Mouse (Mus musculus): ENCODE results near the gene Pnrc2. TPM values are rescaled to one million over a fixed set of nuclear protein-coding genes. Genes with fewer than 3 reads are reported as not detected.
A peak's percentile ranks its signal among the peaks of the same experiment; 100 is the strongest.

Gene Pnrc2
- total and polyA plus RNA-seq, 3 experiments: 7.9 to 264 (median 197) TPM

DNA sequence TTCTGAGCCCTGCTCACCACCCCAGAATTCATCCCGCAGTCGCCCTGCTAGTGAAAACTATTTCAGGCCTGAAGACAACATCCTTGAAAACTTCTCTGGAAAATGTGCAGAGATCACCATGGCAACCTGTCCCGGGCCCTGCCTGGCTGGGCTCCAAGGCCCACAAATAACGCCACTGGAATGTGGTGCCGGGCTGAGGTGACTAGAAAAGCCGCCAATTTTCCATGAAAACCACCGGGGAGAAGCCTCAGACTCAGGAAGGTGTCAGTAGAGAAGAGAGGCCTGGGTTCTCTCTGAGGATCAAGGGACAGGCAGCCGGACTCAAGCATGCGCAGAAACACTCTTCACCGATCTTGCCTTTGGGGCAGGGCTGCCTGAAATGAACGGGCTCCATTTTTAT is 45.2 kb downstream of the Pnrc2 start:
- Histone ChIP-seq H3K9me3 (replicated peaks) (no peaks in the 10 kb centered on the region), H3K4me3 (ENCODE audit: low read depth, low read length) (no peak overlapping the region), H3K36me3 (replicated peaks) (no peaks in the 10 kb centered on the region), H3K4me1 (ENCODE audit: insufficient read depth, low read depth, low read length) (no peaks in the 10 kb centered on the region), H3K27me3 (ENCODE audit: insufficient read depth, low read length) (peaks cover 9% of the 10 kb centered on the region)
- DNase-seq (ENCODE audit: low spot score): no peak
- TF ChIP-seq POLR2AphosphoS5 (IDR thresholded peaks at IDR 0.05; ENCODE audit: insufficient replicate concordance, low read depth, low read length): no peak
- TF ChIP-seq GATA2 (IDR thresholded peaks at IDR 0.05; ENCODE audit: borderline replicate concordance, low read depth, low read length): no peak
- TF ChIP-seq GATA1 (IDR thresholded peaks at IDR 0.05; ENCODE audit: borderline replicate concordance, low read length): no peak
- TF ChIP-seq CTCF (IDR thresholded peaks at IDR 0.05; ENCODE audit: low read depth, low read length): no peak
- no peak for TF ChIP-seq TAL1 (conservative IDR thresholded peaks at IDR 0.05; ENCODE audit: low read depth, low read length)
- ATAC-seq (ENCODE audit: extremely low read depth, insufficient number of reproducible peaks, low FRiP score, poor library complexity, severe bottlenecking): no peak

- H3K36me3 ChIP-seq (replicated peaks): no peaks in the 10 kb centered on the region
- ATAC-seq (ENCODE audit: extremely low read depth, insufficient number of reproducible peaks, low FRiP score, poor library complexity, severe bottlenecking): no peak
- H3K9me3 ChIP-seq (replicated peaks): no peaks in the 10 kb centered on the region
- DNase-seq (ENCODE audit: low spot score): no peak
- no peaks in the 10 kb centered on the region for H3K4me1 ChIP-seq (ENCODE audit: insufficient read depth, low read depth, low read length)
- peaks cover 16% of the 10 kb centered on the region for H3K27me3 ChIP-seq (ENCODE audit: insufficient read depth, low read length)
- no peak for TF ChIP-seq TAL1 (conservative IDR thresholded peaks at IDR 0.05; ENCODE audit: low read depth, low read length)
- TF ChIP-seq GATA2 (IDR thresholded peaks at IDR 0.05; ENCODE audit: borderline replicate concordance, low read depth, low read length): no peak
- TF ChIP-seq POLR2AphosphoS5 (IDR thresholded peaks at IDR 0.05; ENCODE audit: insufficient replicate concordance, low read depth, low read length): no peak
- no peak for TF ChIP-seq CTCF (IDR thresholded peaks at IDR 0.05; ENCODE audit: low read depth, low read length)
- no peak for TF ChIP-seq GATA1 (IDR thresholded peaks at IDR 0.05; ENCODE audit: borderline replicate concordance, low read length)
- no peak overlapping the region for H3K4me3 ChIP-seq (ENCODE audit: low read depth, low read length)
These were observed 49.4 kb downstream of the Pnrc2 start for GRCm38 (mm10) chr4:135824254-135824653.

DNA sequence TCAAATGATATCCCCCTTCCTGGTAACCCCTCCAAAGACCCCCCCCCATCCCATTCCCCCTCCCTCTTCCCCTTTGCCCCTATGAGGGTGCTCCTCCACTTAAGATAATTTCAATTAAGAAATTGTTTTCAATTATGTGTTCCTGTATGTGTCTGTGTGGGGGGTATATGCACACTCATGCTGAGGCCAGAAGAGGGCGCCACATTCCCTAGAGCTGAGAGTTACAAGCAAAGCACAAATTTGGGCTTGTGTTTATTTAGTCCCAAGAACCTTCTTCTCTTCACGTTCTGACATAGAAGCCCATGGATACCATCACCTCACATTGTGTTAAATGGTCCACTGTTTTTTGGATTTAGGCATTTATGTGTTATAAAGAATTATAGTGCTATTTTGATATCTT is 50.4 kb downstream of the Pnrc2 start:
- no peaks in the 10 kb centered on the region for H3K4me1 ChIP-seq (ENCODE audit: insufficient read depth, low read depth, low read length)
- no peaks in the 10 kb centered on the region for H3K9me3 ChIP-seq (replicated peaks)
- 0 out of 2 replicates have a peak, but pooled peaks have one; percentile 4 for TF ChIP-seq CTCF (IDR thresholded peaks at IDR 0.05; ENCODE audit: low read depth, low read length)
- TF ChIP-seq GATA2 (IDR thresholded peaks at IDR 0.05; ENCODE audit: borderline replicate concordance, low read depth, low read length): no peak
- TF ChIP-seq GATA1 (IDR thresholded peaks at IDR 0.05; ENCODE audit: borderline replicate concordance, low read length): no peak
- no peak for TF ChIP-seq POLR2AphosphoS5 (IDR thresholded peaks at IDR 0.05; ENCODE audit: insufficient replicate concordance, low read depth, low read length)
- no peak overlapping the region for H3K4me3 ChIP-seq (ENCODE audit: low read depth, low read length)
- no peaks in the 10 kb centered on the region for H3K36me3 ChIP-seq (replicated peaks)
- H3K27me3 ChIP-seq (ENCODE audit: insufficient read depth, low read length): peaks cover 13% of the 10 kb centered on the region; the same call in 1 of the 2 replicates
- DNase-seq (ENCODE audit: low spot score) (no peak), ATAC-seq (ENCODE audit: extremely low read depth, insufficient number of reproducible peaks, low FRiP score, poor library complexity, severe bottlenecking) (no peak)

DNA sequence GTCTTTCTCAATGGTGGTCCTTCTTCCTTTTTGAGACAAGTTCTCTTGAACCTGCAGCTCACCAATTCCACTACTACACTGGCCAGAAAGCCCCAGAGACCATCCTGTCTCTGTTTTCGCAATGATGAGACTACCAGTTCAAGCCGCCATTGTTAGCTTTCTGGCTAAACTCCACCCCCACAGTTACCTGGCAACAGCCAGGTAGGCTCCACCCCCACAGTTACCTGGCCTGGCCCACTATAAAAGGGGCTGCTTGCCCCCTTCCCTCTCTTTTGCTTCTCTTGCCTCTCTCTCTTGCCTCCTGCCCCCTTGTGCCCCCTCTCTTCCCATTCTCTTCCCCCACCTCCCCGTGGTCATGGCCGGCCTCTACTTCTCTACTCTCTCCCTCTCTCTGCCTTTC is 51.9 kb downstream of the Pnrc2 start:
- Histone ChIP-seq H3K9me3 (replicated peaks) (no peaks in the 10 kb centered on the region), H3K4me1 (ENCODE audit: insufficient read depth, low read depth, low read length) (no peaks in the 10 kb centered on the region), H3K36me3 (replicated peaks) (no peaks in the 10 kb centered on the region), H3K4me3 (ENCODE audit: low read depth, low read length) (no peak overlapping the region), H3K27me3 (ENCODE audit: insufficient read depth, low read length) (peaks cover 13% of the 10 kb centered on the region; the same call in 1 of the 2 replicates)
- ATAC-seq (ENCODE audit: extremely low read depth, insufficient number of reproducible peaks, low FRiP score, poor library complexity, severe bottlenecking) (no peak), DNase-seq (ENCODE audit: low spot score) (no peak)
- TF ChIP-seq GATA1 (IDR thresholded peaks at IDR 0.05; ENCODE audit: borderline replicate concordance, low read length) (no peak), TAL1 (conservative IDR thresholded peaks at IDR 0.05; ENCODE audit: low read depth, low read length) (no peak), CTCF (IDR thresholded peaks at IDR 0.05; ENCODE audit: low read depth, low read length) (no peak), GATA2 (IDR thresholded peaks at IDR 0.05; ENCODE audit: borderline replicate concordance, low read depth, low read length) (no peak), POLR2AphosphoS5 (IDR thresholded peaks at IDR 0.05; ENCODE audit: insufficient replicate concordance, low read depth, low read length) (no peak)

Other genes with a start within 250 kb of the Pnrc2 start
- gene Ifnlr1, start 187.6 kb downstream of the Pnrc2 start, total RNA-seq (2014; fragmentation: Nextera tagmentation): not detected in 2 replicates
- under 0.01 and 0.06 TPM in 2 replicates for gene Ifnlr1, start 187.6 kb downstream of the Pnrc2 start, total RNA-seq (2017)
- not detected in 2 replicates for gene Ifnlr1, start 187.6 kb downstream of the Pnrc2 start, polyA plus RNA-seq (2012)
- gene Il22ra1, start 145.7 kb downstream of the Pnrc2 start, total RNA-seq (2014; fragmentation: Nextera tagmentation): not detected in 2 replicates
- gene Il22ra1, start 145.7 kb downstream of the Pnrc2 start, total RNA-seq (2017): 0.05 and 0.06 TPM in 2 replicates
- not detected in 2 replicates for gene Il22ra1, start 145.7 kb downstream of the Pnrc2 start, polyA plus RNA-seq (2012)
- not detected in 2 replicates for gene Myom3, start 114.1 kb downstream of the Pnrc2 start, total RNA-seq (2014; fragmentation: Nextera tagmentation)
- 0.06 and 0.11 TPM in 2 replicates for gene Myom3, start 114.1 kb downstream of the Pnrc2 start, total RNA-seq (2017)
- gene Myom3, start 114.1 kb downstream of the Pnrc2 start, polyA plus RNA-seq (2012): not detected in 2 replicates
- 355 and 418 TPM in 2 replicates for gene Srsf10, start 18.1 kb downstream of the Pnrc2 start, total RNA-seq (2014; fragmentation: Nextera tagmentation)
- gene Srsf10, start 18.1 kb downstream of the Pnrc2 start, total RNA-seq (2017): 223 and 241 TPM in 2 replicates
- 299 and 339 TPM in 2 replicates for gene Srsf10, start 18.1 kb downstream of the Pnrc2 start, polyA plus RNA-seq (2012)
- 13.4 and 13.6 TPM in 2 replicates for gene Cnr2, start 21.5 kb upstream of the Pnrc2 start, total RNA-seq (2014; fragmentation: Nextera tagmentation)
- 28.2 and 30.6 TPM in 2 replicates for gene Cnr2, start 21.5 kb upstream of the Pnrc2 start, total RNA-seq (2017)
- gene Cnr2, start 21.5 kb upstream of the Pnrc2 start, polyA plus RNA-seq (2012): 4.0 and 5.1 TPM in 2 replicates
- 32.8 and 66.2 TPM in 2 replicates for gene Fuca1, start 46.9 kb upstream of the Pnrc2 start, total RNA-seq (2014; fragmentation: Nextera tagmentation)
- 149 and 150 TPM in 2 replicates for gene Fuca1, start 46.9 kb upstream of the Pnrc2 start, total RNA-seq (2017)
- gene Fuca1, start 46.9 kb upstream of the Pnrc2 start, polyA plus RNA-seq (2012): 13.9 and 16.9 TPM in 2 replicates
- 19.1 and 22.2 TPM in 2 replicates for gene Hmgcl, start 72.6 kb upstream of the Pnrc2 start, total RNA-seq (2014; fragmentation: Nextera tagmentation)
- gene Hmgcl, start 72.6 kb upstream of the Pnrc2 start, total RNA-seq (2017): 38.0 and 39.1 TPM in 2 replicates
- gene Hmgcl, start 72.6 kb upstream of the Pnrc2 start, polyA plus RNA-seq (2012): 22.6 and 33.3 TPM in 2 replicates
- gene Gale, start 89.9 kb upstream of the Pnrc2 start, total RNA-seq (2014; fragmentation: Nextera tagmentation): 4.3 and 5.0 TPM in 2 replicates
- 10.9 and 12.4 TPM in 2 replicates for gene Gale, start 89.9 kb upstream of the Pnrc2 start, total RNA-seq (2017)
- gene Gale, start 89.9 kb upstream of the Pnrc2 start, polyA plus RNA-seq (2012): 19.8 and 23.3 TPM in 2 replicates
- 53.9 and 65.8 TPM in 2 replicates for gene Lypla2, start 98.8 kb upstream of the Pnrc2 start, total RNA-seq (2014; fragmentation: Nextera tagmentation)
- gene Lypla2, start 98.8 kb upstream of the Pnrc2 start, total RNA-seq (2017): 28.5 and 34.1 TPM in 2 replicates
- 243 and 284 TPM in 2 replicates for gene Lypla2, start 98.8 kb upstream of the Pnrc2 start, polyA plus RNA-seq (2012)
- gene Pithd1, start 113.4 kb upstream of the Pnrc2 start, total RNA-seq (2014; fragmentation: Nextera tagmentation): 26.1 and 34.9 TPM in 2 replicates
- gene Pithd1, start 113.4 kb upstream of the Pnrc2 start, total RNA-seq (2017): 51.0 and 60.9 TPM in 2 replicates
- 41.0 and 71.7 TPM in 2 replicates for gene Pithd1, start 113.4 kb upstream of the Pnrc2 start, polyA plus RNA-seq (2012)
- gene Eloa, start 147.9 kb upstream of the Pnrc2 start, total RNA-seq (2014; fragmentation: Nextera tagmentation): 108 and 113 TPM in 2 replicates
- gene Eloa, start 147.9 kb upstream of the Pnrc2 start, total RNA-seq (2017): 51.6 and 56.0 TPM in 2 replicates
- 9.7 and 12.9 TPM in 2 replicates for gene Eloa, start 147.9 kb upstream of the Pnrc2 start, polyA plus RNA-seq (2012)
- gene Rpl11, start 179.6 kb upstream of the Pnrc2 start, total RNA-seq (2014; fragmentation: Nextera tagmentation): 1,598 and 1,903 TPM in 2 replicates
- gene Rpl11, start 179.6 kb upstream of the Pnrc2 start, total RNA-seq (2017): 563 and 967 TPM in 2 replicates
- 1,685 and 1,796 TPM in 2 replicates for gene Rpl11, start 179.6 kb upstream of the Pnrc2 start, polyA plus RNA-seq (2012)